Mouse (Mus musculus) heart, adult 2 months (tissue): Measurements from ENCODE around the gene Emp2.

Experiments used
- CTCF ChIP-seq: fragments of 200-600 bp; IDR thresholded peaks from 2 replicates; pipeline ENCODE4 v1.8.1; 2022; ENCODE audit warnings: antibody characterized with exemption, mild to moderate bottlenecking, moderate library complexity
- EP300 ChIP-seq: fragments of 200-500 bp; IDR thresholded peaks from 2 replicates; pipeline ENCODE4 v1.6.1; 2011; ENCODE audit warnings: low read depth, low read length, control low read depth; ENCODE audit not compliant: insufficient read depth
- POLR2A ChIP-seq: fragments of 200-500 bp; IDR thresholded peaks from 2 replicates; pipeline ENCODE4 v1.6.1; 2011; ENCODE audit warnings: mild to moderate bottlenecking, low read depth, low read length, control low read depth; ENCODE audit not compliant: insufficient read depth

DNA sequence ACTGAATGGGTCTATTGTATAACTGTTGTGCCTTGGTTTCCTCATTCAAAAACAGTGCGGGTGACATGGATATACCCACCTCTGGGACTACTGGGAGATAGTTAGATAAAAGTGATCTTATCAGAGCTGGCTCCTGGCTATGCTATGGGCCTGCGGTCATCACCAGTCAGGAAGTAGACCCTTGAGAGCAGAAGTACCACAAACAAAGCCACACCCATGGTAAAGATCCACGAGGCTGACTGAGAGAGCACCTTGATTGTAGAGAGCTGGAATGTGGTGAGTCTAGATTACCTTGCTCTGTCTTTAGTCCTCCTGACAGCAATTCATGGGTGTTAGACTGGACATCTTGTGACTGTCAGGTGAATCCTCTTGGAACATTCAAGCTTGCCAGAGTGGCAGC lies 12.4 kb downstream of the Emp2 start:
- TF ChIP-seq CTCF (no peak), POLR2A (no peak), EP300 (no peak)
